Mouse (Mus musculus): Measurements from ENCODE around the gene Ddah2.

Gene Ddah2

DNA sequence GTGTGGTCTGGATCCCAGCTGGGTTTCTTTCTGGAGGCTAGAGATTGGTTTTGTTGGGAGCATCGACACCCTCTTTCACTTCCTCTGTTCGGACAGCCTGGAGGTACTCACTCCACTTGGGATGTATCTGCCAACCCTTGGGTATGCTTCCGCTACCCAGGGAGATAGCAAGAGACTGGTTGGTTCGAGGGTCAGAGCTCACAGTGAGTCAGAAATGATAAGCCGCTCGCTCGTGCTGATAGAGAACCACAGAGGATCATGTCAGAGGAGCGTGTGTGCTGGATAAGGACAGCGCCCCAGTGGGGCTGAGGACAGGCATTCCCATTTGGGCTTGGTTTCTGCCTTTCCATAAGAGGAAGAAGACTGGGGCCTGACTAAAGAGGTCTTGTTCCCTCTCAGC is 20.9 kb downstream of the Ddah2 start:
- no peak for DNase-seq

GRCm38 (mm10) chr17:35080248-35080647 is 21.4 kb downstream of the Ddah2 start:
- no peak for DNase-seq

GRCm38 (mm10) chr17:35080710-35081109 is 21.9 kb downstream of the Ddah2 start:
- DNase-seq = no peak

DNA sequence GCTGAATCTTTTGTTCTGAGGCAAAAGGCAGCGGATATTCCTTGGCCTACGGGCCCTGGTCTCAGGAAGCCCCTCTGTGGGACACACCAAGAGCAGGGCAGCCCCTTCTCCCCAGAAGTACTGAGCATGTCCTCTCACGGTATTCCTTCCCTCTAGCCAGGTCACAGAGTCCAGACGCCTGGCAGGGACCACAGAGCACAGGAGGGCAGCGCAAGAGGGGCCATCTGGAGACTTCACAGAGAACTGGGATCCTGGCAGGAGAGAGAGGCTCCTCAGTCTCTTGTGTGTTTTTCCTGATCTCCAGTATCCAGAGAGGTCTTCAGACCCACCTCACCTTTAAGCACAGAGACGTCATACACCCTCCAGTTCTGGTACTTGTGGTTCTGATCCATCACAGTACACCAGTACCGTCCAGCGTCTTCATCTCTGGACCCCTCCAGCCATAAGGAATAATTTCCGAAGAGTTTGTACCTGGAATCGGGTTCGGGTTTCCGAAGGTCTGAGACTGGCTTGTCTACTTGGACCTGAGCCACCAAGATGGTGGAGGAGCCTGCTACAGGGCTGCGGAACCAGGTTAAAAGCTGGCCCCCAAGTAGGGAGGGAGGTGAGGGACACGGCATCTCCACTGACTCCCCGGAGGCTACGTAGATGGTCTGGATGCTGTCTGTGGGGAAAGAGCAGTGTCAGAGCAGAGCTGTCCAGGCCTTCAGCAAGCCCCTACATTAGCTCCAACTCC is 24.2 kb downstream of the Ddah2 start:
- no peak for DNase-seq

DNA sequence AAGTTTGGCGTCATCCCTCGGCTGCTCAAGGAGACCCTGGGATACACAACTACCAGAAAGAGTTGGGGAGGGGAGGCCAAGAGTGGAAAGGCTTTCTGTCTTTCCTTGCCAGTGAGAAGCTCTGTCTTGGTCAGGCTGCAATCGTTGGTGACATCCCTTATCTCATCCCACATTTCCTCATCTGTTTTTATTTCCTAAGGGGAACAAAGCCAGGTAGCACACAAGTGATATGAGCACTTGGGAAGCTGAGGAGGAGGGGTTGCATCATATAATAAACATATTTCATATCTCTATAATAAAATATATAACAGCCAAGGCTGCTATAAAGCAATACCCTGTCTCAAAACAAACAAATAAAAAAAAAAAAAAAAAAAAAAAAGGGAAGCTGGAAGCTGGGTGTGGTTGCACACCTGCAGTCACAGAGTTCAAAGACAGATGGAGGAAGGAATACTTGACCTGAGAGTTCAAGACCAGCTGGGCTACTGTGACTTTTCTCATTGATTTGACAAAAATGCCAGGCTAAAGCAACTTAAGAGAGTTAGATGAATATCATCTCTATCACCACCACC is 25.2 kb downstream of the Ddah2 start:
- DNase-seq = no peak

DNA sequence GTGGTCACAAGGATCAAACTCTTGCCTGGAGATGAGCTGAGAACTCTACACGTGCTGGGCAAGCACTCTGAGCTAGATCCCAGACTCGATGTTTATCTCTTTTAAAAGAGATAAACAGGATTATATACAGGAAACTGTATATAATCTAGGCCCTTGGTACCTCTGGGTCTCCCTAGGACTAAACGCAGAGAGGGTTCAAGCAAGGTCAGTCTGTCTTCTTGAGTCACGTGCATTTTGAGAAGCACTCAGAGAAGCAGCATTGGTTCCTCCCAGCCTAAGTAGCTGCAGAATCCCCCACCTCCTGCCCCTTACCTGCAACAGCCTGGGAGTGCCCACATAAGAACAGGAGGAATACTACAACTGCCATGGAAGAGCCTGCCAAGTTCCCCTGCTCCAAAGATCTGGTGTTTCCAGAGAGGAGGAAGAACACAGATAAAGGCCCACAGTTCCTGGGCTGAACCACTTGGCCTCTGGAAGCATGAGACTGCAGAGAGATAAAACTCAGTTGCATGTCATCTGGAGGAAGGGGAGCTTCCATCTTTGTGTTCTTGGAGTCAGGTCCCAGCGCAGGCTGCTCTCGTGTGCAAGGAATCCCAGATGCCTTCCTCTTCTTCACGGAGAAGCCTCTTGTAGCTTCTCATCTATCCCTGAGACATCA is 26.5 kb downstream of the Ddah2 start, which contains the start of gene Ly6g6f:
Ly6g6f (minus strand) TSS at position 403 of the 658 bp plus-strand sequence.
- no peak for DNase-seq

GRCm38 (mm10) chr17:35088151-35088550 is 29.3 kb downstream of the Ddah2 start:
- DNase-seq = peak in 1 of 2 experiments; percentile 4

DNA sequence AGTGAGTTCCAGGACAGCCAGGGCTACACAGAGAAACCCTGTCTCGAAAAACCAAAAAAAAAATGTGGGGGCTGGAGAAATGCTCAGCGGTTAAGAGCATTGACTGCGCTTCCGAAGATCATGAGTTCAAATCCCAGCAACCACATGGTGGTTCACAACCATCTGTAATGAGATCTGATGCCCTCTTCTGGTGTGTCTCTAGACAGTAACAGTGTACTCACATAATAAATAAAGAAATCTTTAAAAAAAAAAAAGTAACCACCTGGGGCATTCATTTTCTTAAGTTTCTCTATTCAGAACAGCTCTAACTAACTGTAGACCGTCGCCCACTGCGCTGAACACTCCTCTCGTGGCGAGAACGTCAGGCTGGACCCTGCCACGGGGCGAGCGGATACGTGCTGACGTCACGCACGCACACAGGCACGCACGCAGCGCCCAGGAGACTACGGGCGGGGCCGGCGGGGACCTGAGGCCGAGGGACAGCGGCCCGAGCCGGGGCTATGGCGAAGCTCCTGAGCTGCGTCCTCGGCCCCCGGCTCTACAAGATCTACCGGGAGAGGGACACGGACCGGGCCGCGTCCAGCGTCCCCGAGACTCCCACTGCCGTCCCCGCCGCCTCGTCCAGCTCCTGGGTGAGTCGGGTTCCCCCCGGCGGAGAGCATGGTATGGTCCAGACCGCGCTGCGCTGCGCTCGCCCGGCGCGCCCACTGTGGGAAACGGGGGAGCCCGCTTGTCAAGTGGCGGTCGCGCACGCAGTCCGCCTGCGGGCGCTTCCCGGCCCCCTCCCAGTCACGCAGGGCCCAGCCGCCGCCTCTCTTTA is 30.2 kb downstream of the Ddah2 start, which contains the start of gene Abhd16a:
Abhd16a (plus strand) TSS at position 439 of the 820 bp plus-strand sequence.
- peak; percentile 93 to 96 for DNase-seq

DNA sequence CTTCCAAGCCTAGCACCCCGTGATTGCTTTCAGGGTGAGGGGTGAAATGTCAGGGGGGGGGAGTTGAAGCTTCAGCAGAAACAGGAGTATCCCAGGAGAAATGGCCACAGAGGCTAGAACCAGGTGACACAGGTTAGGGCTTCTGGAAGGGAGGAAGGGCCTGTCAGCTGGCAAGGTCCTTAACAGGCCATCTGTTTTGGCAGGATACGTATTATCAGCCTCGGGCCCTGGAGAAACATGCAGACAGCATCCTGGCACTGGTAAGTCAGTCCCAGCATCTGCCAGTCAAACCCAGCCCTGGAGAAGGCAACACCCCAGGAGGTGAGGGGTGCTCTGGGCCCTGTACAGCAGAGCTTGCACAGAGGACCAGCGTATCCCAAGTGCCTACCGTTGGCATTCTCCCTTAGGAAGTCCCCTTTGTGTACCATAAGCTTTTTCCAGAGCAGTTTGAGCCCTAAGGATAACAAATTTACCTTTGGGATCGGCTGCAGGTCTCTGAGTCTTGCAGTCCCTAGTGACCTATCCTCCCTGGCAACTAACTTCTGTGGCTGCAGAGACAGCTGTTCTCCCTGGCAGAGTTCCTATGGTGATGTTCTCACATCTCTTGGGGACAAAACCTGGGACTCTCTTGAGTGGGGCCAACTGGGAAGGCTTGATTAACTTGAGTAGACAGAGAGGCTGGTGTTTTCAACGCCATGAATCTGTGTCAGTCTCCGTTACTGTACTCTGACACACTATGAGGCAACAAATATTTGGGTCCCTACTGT is 31.5 kb downstream of the Ddah2 start:
- DNase-seq = peak in 1 of 2 experiments; percentile 6

DNA sequence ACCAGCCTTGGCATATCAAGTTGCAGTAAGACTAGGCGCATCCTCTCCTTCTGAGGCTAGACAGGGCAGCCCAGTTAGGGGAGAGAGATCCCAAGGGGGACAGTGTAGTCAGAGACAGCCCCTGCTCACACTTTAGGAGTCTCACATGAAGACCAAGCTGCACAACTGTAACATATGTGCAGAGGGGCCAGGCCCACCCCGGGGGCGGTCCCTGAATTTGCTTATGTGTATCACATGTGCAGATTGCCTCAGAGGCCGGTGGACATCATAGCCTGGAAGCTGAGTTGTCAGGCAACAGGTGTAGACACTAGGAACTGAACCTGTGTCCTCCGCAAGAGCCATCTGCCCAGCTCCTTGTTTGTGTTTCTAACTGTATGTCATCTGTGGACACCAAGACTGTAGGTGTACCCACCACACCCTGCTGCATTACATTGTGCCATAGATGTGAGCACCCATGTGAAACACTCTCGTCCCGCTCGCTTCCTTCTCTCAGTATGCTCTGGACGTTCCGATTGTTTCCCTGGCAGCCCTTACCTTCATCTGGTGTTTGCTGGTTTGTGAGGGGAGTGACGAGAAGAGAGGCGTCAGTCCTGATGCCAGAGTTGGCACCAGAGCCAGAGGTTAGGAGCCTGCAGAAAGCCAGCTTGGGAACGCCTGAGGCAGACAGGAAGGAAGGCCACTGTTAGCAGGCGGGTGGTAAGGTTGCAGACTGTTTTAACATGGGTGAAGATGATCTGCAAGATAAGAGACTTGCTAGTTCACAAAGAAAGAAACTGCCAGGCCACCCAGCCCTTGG is 33.8 kb downstream of the Ddah2 start:
- DNase-seq = peak; percentile 33 to 55

GRCm38 (mm10) chr17:35094475-35095365 is 35.9 kb downstream of the Ddah2 start:
- no peak for DNase-seq

DNA sequence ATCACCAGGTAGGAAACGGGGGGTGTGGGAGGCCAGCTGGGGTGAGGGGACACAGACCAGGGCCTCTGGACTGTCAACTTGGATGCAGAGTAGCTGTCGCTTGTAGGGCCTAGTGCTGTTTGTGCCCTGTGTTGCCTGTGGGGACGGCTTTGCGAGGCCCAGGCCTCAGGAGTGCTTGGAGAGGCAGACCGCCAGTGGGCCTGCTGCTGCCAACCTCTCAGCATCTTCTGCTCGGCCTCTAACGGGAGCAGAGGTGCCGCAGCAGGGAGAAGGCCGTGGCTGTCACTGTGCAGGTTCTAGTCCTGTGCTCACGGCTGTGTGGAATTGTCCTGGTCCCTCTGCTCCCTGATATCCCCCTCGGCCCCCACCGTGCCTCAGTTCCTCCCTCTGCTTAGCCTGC is 37.8 kb downstream of the Ddah2 start:
- no peak for DNase-seq

DNA sequence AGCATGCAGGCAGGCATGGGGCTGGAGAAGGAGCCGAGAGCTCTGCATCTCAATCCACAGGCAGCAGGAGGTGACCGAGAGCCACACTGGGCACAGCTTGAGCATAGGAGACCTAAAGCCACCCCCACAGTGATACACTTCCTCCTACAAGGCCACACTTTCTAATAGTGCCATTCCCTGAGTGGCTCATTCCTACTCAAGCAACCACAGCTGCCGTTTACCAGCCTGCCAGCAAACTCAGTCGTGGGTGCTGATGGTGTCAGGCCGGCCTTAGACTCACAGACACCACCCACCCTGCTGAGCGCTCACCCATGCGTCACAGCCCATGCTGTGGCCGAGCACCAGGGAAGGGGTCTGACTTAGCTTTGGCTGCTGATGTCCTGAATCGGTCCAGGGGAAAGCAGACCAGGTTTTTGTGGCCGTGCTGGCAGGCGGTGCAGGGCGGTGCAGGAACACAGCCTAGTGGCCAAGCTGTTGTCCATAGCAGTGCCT is 38.4 kb downstream of the Ddah2 start:
- DNase-seq = no peak

GRCm38 (mm10) chr17:35100196-35100765 is 41.4 kb downstream of the Ddah2 start:
- no peak for DNase-seq

DNA sequence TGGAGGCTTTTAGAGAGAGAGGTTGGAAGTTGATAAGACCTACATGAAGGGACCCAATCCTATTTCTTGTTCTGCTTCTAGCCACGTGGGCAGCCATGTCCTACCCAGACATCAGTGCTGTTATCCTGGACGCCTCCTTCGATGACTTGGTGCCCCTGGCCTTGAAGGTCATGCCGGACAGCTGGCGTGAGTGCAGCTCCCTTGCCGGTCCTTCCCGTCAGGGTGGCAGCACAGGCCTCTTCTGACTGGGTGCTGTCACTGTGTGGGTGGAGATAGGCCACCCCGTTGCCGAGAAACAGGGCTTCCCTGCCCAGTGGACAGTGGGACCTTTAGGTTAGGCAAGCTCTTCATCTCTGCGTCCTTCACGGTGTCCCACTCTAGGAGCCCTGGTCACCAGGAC is 42.3 kb downstream of the Ddah2 start:
- no peak for DNase-seq

GRCm38 (mm10) chr17:35102299-35102698 is 43.5 kb downstream of the Ddah2 start:
- no peak for DNase-seq

DNA sequence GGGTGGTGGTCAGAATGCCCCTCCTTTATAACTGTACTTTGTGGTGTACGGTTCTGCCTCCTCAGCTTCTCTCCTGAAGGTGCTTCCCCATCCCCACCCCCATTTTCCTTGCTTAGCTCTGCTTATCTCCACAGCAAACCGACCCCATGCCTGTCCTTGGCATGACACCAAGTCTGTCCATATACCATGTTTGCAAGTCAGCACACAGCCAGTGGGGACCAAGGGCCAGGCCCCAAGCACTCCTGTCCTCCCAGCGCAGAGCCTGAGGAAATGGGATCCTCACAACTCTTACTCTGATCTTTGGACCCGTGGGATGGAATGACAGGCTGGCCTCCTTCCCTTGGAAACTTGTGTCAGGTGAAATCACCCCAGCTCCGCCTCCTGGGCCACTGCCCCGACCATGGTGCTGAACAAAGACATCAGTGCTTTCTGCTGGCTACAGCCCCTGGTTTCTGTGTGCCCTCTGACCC is 44.4 kb downstream of the Ddah2 start:
- DNase-seq = no peak

GRCm38 (mm10) chr17:35104079-35104478 is 45.2 kb downstream of the Ddah2 start:
- no peak for DNase-seq

DNA sequence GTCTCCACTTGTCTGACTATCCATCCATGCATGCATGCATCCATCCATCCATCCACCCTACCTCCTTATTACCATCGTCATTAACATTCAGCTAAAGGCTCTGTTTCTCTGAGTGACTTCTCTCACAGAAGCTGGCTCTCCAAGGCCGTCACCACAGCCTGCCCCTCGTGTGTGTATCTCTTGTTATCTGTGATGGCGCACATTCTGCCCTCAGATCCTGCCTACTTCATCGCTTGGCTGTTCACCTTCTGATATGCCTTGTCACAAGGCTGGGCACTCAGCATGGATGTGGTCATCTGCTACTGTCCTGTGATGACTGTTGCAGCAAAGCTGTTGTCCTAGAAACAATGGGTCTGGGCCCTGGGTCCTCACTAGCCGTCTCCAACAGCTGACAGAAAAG is 45.9 kb downstream of the Ddah2 start:
- DNase-seq = no peak
